Mouse (Mus musculus): ENCODE measurements around the gene Astn2.

Astn2 gene

GRCm38 (mm10) chr4:65671585-65672184 lies 732.7 kb downstream of the Astn2 start:
- CTCF ChIA-PET = no interaction called here

- CTCF ChIA-PET = no interaction called here
Measured at GRCm38 (mm10) chr4:65667030-65667610, 737.3 kb downstream of the Astn2 start.

GRCm38 (mm10) chr4:65663176-65663575 lies 741.2 kb downstream of the Astn2 start:
- CTCF ChIA-PET = no interaction called here

GRCm38 (mm10) chr4:65654723-65655122 lies 749.7 kb downstream of the Astn2 start:
- CTCF ChIA-PET = interaction anchor here (0.7 kb wide), 1 partner anchor 17 kb away, joined by 3 read pairs; no protein-coding TSS in a partner anchor

- CTCF ChIA-PET = no interaction called here
Measured at GRCm38 (mm10) chr4:65642611-65643010, 761.8 kb downstream of the Astn2 start.

- CTCF ChIA-PET = interaction anchor here (0.6 kb wide), 1 partner anchor 16 kb away, joined by 3 read pairs; no protein-coding TSS in a partner anchor
Measured at GRCm38 (mm10) chr4:65638231-65638630, 766.2 kb downstream of the Astn2 start.

- CTCF ChIA-PET = no interaction called here
Measured at GRCm38 (mm10) chr4:65620125-65620524, 784.3 kb downstream of the Astn2 start.

GRCm38 (mm10) chr4:65613135-65613534 lies 791.3 kb downstream of the Astn2 start:
- CTCF ChIA-PET = no interaction called here

- CTCF ChIA-PET = no interaction called here
Measured at GRCm38 (mm10) chr4:65610896-65611295, 793.5 kb downstream of the Astn2 start.

- CTCF ChIA-PET = no interaction called here
Measured at GRCm38 (mm10) chr4:65610329-65610728, 794.1 kb downstream of the Astn2 start.

- CTCF ChIA-PET = no interaction called here
Measured at GRCm38 (mm10) chr4:65608112-65608511, 796.3 kb downstream of the Astn2 start.

- CTCF ChIA-PET = no interaction called here
Measured at GRCm38 (mm10) chr4:65607184-65607631, 797.2 kb downstream of the Astn2 start.

GRCm38 (mm10) chr4:65605151-65605702 lies 799.2 kb downstream of the Astn2 start:
- CTCF ChIA-PET = no interaction called here

GRCm38 (mm10) chr4:65604504-65605150 lies 799.8 kb downstream of the Astn2 start, which contains the start of gene Trim32:
Trim32 (plus strand) TSS chr4:65604986.
- CTCF ChIA-PET = no interaction called here

- CTCF ChIA-PET = no interaction called here
Measured at GRCm38 (mm10) chr4:65594601-65595369, 809.6 kb downstream of the Astn2 start.

- CTCF ChIA-PET = no interaction called here
Measured at GRCm38 (mm10) chr4:65589780-65590179, 814.6 kb downstream of the Astn2 start.

- CTCF ChIA-PET = no interaction called here
Measured at GRCm38 (mm10) chr4:65586947-65587346, 817.5 kb downstream of the Astn2 start.

GRCm38 (mm10) chr4:65580254-65580653 lies 824.2 kb downstream of the Astn2 start:
- CTCF ChIA-PET = no interaction called here

GRCm38 (mm10) chr4:65565493-65565892 lies 838.9 kb downstream of the Astn2 start:
- CTCF ChIA-PET = no interaction called here

GRCm38 (mm10) chr4:65548561-65548960 lies 855.9 kb downstream of the Astn2 start:
- CTCF ChIA-PET = no interaction called here

- CTCF ChIA-PET = no interaction called here
Measured at GRCm38 (mm10) chr4:65545582-65545981, 858.8 kb downstream of the Astn2 start.

- CTCF ChIA-PET = no interaction called here
Measured at GRCm38 (mm10) chr4:65532071-65532736, 872.2 kb downstream of the Astn2 start.

All from spleen, embryonic (tissue).